Comparison of ENCODE assay signal across 8 mouse cellular contexts in the genomic region with DNA sequence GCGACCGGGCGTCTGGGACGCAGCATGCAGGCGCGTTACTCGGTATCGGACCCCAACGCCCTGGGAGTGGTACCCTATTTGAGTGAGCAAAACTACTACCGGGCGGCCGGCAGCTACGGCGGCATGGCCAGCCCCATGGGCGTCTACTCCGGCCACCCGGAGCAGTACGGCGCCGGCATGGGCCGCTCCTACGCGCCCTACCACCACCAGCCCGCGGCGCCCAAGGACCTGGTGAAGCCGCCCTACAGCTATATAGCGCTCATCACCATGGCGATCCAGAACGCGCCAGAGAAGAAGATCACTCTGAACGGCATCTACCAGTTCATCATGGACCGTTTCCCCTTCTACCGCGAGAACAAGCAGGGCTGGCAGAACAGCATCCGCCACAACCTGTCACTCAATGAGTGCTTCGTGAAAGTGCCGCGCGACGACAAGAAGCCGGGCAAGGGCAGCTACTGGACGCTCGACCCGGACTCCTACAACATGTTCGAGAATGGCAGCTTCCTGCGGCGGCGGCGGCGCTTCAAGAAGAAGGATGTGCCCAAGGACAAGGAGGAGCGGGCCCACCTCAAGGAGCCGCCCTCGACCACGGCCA. TPM values are rescaled to one million over a fixed set of nuclear protein-coding genes. Genes with fewer than 3 reads are reported as not detected.
A peak's percentile ranks its signal among the peaks of the same experiment; 100 is the strongest.
DNase-seq lines count a peak whose midpoint lies in the region; ATAC-seq and TF ChIP-seq lines count a peak whose summit lies in the region.

No protein-coding gene starts in this region.

- no peaks in the 10 kb centered on the region for H3K4me1 ChIP-seq in heart, postnatal 0 days (ENCODE audit: control insufficient read depth, insufficient read depth)
- H3K4me1 ChIP-seq in liver, embryonic 13.5 days (replicated peaks) = peaks cover 8% of the 10 kb centered on the region; the same call in 1 of the 2 replicates

- no peaks in the 10 kb centered on the region for H3K9me3 ChIP-seq in heart, postnatal 0 days (replicated peaks; ENCODE audit: control insufficient read depth, low read length)
- H3K9me3 ChIP-seq in liver, embryonic 13.5 days (replicated peaks) = no peaks in the 10 kb centered on the region

- peak; percentile 30 to 45 for DNase-seq in heart, adult 9 months (ENCODE audit: low spot score in 2 of 2)
- no peak for DNase-seq in heart, postnatal 25 days (ENCODE audit: low spot score)
- peak; percentile 58 for DNase-seq in adipocyte (ENCODE audit: low spot score)
- no peak for DNase-seq in heart, postnatal 0 days (ENCODE audit: low spot score)
- no peak for DNase-seq in liver, embryonic 13.5 days
- no peak for DNase-seq in ovary, postnatal 14 days (ENCODE audit: low spot score)
- DNase-seq in left cerebral cortex, adult 18-20 months (ENCODE audit: low spot score in 2 of 2) = no peak
- DNase-seq in gastrocnemius, postnatal 25 days = no peak

- no peak for TF ChIP-seq CTCF in heart, postnatal 0 days (IDR thresholded peaks at IDR 0.05; ENCODE audit: low read depth)

- peaks cover 91% of the 10 kb centered on the region for H3K27me3 ChIP-seq in heart, postnatal 0 days (ENCODE audit: control insufficient read depth, insufficient read depth, low read length)
- peaks cover 99% of the 10 kb centered on the region for H3K27me3 ChIP-seq in liver, embryonic 13.5 days

- peak; percentile 43; the same call in 1 of the 2 replicates for ATAC-seq in heart, postnatal 0 days (ENCODE audit: insufficient read depth, low read depth)
- no peak; the same call in 1 of the 2 replicates for ATAC-seq in liver, embryonic 13.5 days (ENCODE audit: low read depth)

- no peak for TF ChIP-seq EP300 in heart, postnatal 0 days (IDR thresholded peaks at IDR 0.05; ENCODE audit: low read depth)

- H3K9ac ChIP-seq in heart, postnatal 0 days (replicated peaks; ENCODE audit: low read depth, low read length) = peak overlapping the region; percentile 59
- no peak overlapping the region for H3K9ac ChIP-seq in liver, embryonic 13.5 days

- H3K36me3 ChIP-seq in heart, postnatal 0 days (replicated peaks; ENCODE audit: control insufficient read depth, insufficient read depth, low read length) = no peaks in the 10 kb centered on the region
- H3K36me3 ChIP-seq in liver, embryonic 13.5 days = no peaks in the 10 kb centered on the region

- under 1% methylated on average over 51 of the region's 55 CpGs for WGBS in heart, postnatal 0 days
- 2% methylated on average over 54 of the region's 55 CpGs for WGBS in liver, embryonic 13.5 days (ENCODE audit: insufficient replicate concordance)

- intact Hi-C loops in heart, postnatal 25 days (cut with DNase I) = no loop called here

- peak overlapping the region; percentile 65 for H3K4me2 ChIP-seq in heart, postnatal 0 days (ENCODE audit: low read depth, low read length)
- peak overlapping the region; percentile 67 for H3K4me2 ChIP-seq in liver, embryonic 13.5 days

- H3K4me3 ChIP-seq in heart, postnatal 0 days (ENCODE audit: low read depth, low read length) = peak overlapping the region; percentile 58
- peak overlapping the region; percentile 53 for H3K4me3 ChIP-seq in liver, embryonic 13.5 days (replicated peaks)

- peak overlapping the region; percentile 82 for H3K27ac ChIP-seq in heart, postnatal 0 days (ENCODE audit: low read depth)
- no peak overlapping the region for H3K27ac ChIP-seq in liver, embryonic 13.5 days

RNA-seq across cellular contexts. Expression of a gene that starts 0.7 kb away (rescaled TPM):
- 1 to 10 TPM; 2.0 to 2.2 TPM for total RNA-seq in heart, postnatal 25 days (2021)
- total RNA-seq in heart, postnatal 0 days (2014; rRNA removed; ENCODE audit: low replicate concordance) = 6.6 and 16.4 TPM in 2 replicates
- 2.5 and 3.3 TPM in 2 replicates for polyA plus RNA-seq in heart, postnatal 0 days (2015; fragmentation: Nextera tagmentation; extraction: Ambion mirVana)
- 0.14 and 0.22 TPM in 2 replicates for polyA plus RNA-seq in liver, embryonic 13.5 days (2015; fragmentation: Nextera tagmentation; extraction: Ambion mirVana)
- 1 to 10 TPM; 2.3 to 2.6 TPM for total RNA-seq in left cerebral cortex, adult 18-20 months (2021)
- under 1 TPM; 0.41 to 0.54 TPM for total RNA-seq in gastrocnemius, postnatal 25 days (2021)

RNA-seq across cellular contexts. Expression of a gene that starts 8.5 kb away (rescaled TPM):
- total RNA-seq in heart, postnatal 25 days (2021) = 10 to 100 TPM; 13.2 to 14.2 TPM
- 26.5 and 26.8 TPM in 2 replicates for total RNA-seq in heart, postnatal 0 days (2014; rRNA removed; ENCODE audit: low replicate concordance)
- polyA plus RNA-seq in heart, postnatal 0 days (2015; fragmentation: Nextera tagmentation; extraction: Ambion mirVana) = 22.7 and 24.3 TPM in 2 replicates
- 25.6 and 26.9 TPM in 2 replicates for polyA plus RNA-seq in liver, embryonic 13.5 days (2015; fragmentation: Nextera tagmentation; extraction: Ambion mirVana)
- total RNA-seq in left cerebral cortex, adult 18-20 months (2021) = 10 to 100 TPM; 37.1 to 43.3 TPM
- 10 to 100 TPM; 14.6 to 15.0 TPM for total RNA-seq in gastrocnemius, postnatal 25 days (2021)

RNA-seq across cellular contexts. Expression of a gene that starts 11.1 kb away (rescaled TPM):
- under 1 TPM in 1 of 2 experiments, not detected in 1; 0.16 TPM for total RNA-seq in heart, postnatal 25 days (2021)
- 0.35 and 1.9 TPM in 2 replicates for total RNA-seq in heart, postnatal 0 days (2014; rRNA removed; ENCODE audit: low replicate concordance)
- polyA plus RNA-seq in heart, postnatal 0 days (2015; fragmentation: Nextera tagmentation; extraction: Ambion mirVana) = 0.12 and 0.16 TPM in 2 replicates
- 0.13 and 0.14 TPM in 2 replicates for polyA plus RNA-seq in liver, embryonic 13.5 days (2015; fragmentation: Nextera tagmentation; extraction: Ambion mirVana)
- total RNA-seq in left cerebral cortex, adult 18-20 months (2021) = under 1 TPM in 1 of 2 experiments, not detected in 1; 0.16 TPM
- not detected for total RNA-seq in gastrocnemius, postnatal 25 days (2021)

RNA-seq across cellular contexts. Expression of a gene that starts 32.5 kb away (rescaled TPM):
- total RNA-seq in heart, postnatal 25 days (2021) = under 1 TPM in 1 of 2 experiments, not detected in 1; 0.20 TPM
- 1.3 and 3.1 TPM in 2 replicates for total RNA-seq in heart, postnatal 0 days (2014; rRNA removed; ENCODE audit: low replicate concordance)
- 0.23 and 0.32 TPM in 2 replicates for polyA plus RNA-seq in heart, postnatal 0 days (2015; fragmentation: Nextera tagmentation; extraction: Ambion mirVana)
- polyA plus RNA-seq in liver, embryonic 13.5 days (2015; fragmentation: Nextera tagmentation; extraction: Ambion mirVana) = 5.6 and 5.9 TPM in 2 replicates
- under 1 TPM; 0.67 to 0.98 TPM for total RNA-seq in left cerebral cortex, adult 18-20 months (2021)
- not detected for total RNA-seq in gastrocnemius, postnatal 25 days (2021)

Comparison
In these comparisons a context has a peak if more than half of its experiments do, and no peak if none do; other contexts are left out.
1. DNase-seq: peak in heart, adult 9 months (2 of 2) and adipocyte (single experiment); none in heart, postnatal 25 days (single experiment), heart, postnatal 0 days (single experiment), liver, embryonic 13.5 days (single experiment), ovary, postnatal 14 days (single experiment), left cerebral cortex, adult 18-20 months (0 of 2) and gastrocnemius, postnatal 25 days (single experiment).